Mouse (Mus musculus) erythroblast, embryonic 14.5 days (primary cell): ENCODE measurements around the gene Erg.

Source experiments
- GATA1 ChIP-seq: IDR thresholded peaks from 2 replicates; pipeline ENCODE4 v1.6.1; 2012; ENCODE audit warnings: low read length, inconsistent platforms, mixed read lengths
- TAL1 ChIP-seq: IDR thresholded peaks from 3 replicates; pipeline ENCODE4 v1.6.1; 2012; ENCODE audit warnings: low read length, inconsistent platforms, mixed read lengths

GRCm38 (mm10) chr16:95618206-95618605 is 31.8 kb upstream of the Erg start:
- TF ChIP-seq TAL1 (no peak), GATA1 (no peak)
